Mouse (Mus musculus) spleen, adult 2 months (tissue): ENCODE measurements around the gene Yipf1.

Experiments
- CTCF ChIP-seq: fragments of 200-500 bp; IDR thresholded peaks from 2 replicates; pipeline ENCODE4 v1.5.1; 2011; ENCODE audit warnings: mild to moderate bottlenecking, inconsistent platforms; ENCODE audit not compliant: insufficient read depth, insufficient read length, insufficient replicate concordance; ENCODE audit errors: extremely low read depth
- POLR2A ChIP-seq: fragments of 200-500 bp; IDR thresholded peaks from 2 replicates; pipeline ENCODE4 v1.6.1; 2011; ENCODE audit warnings: low read depth, low read length, inconsistent platforms

DNA sequence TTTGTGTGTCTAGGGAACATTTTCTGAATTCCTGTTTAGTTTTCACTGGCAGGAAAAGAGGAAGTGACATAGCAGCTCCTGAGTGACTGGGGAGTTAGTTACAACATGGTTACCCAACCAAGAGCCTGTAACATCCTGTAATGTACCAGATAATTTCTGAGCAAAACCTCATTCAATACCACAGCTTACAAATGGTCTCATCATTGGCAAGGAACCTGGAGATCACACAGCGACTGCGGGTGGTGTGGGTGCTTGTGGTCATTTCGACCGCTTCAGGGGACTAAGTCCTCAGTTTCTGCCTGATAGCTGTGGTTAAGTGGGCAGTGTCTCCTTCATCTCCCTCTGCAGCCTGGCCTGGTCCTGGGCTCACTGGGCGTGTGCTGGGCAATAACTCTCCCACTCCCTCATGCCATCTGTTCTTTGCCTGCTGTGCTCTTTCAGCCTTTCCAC lies 50.1 kb downstream of the Yipf1 start:
- TF ChIP-seq CTCF (no peak), POLR2A (no peak)
